Mouse (Mus musculus): ENCODE measurements around the gene Rerg. TPM values are rescaled to one million over a fixed set of nuclear protein-coding genes. Genes with fewer than 3 reads are reported as not detected.

Rerg gene
- polyA plus RNA-seq, 1 experiment from 2014 or later: 21.3 TPM

DNA sequence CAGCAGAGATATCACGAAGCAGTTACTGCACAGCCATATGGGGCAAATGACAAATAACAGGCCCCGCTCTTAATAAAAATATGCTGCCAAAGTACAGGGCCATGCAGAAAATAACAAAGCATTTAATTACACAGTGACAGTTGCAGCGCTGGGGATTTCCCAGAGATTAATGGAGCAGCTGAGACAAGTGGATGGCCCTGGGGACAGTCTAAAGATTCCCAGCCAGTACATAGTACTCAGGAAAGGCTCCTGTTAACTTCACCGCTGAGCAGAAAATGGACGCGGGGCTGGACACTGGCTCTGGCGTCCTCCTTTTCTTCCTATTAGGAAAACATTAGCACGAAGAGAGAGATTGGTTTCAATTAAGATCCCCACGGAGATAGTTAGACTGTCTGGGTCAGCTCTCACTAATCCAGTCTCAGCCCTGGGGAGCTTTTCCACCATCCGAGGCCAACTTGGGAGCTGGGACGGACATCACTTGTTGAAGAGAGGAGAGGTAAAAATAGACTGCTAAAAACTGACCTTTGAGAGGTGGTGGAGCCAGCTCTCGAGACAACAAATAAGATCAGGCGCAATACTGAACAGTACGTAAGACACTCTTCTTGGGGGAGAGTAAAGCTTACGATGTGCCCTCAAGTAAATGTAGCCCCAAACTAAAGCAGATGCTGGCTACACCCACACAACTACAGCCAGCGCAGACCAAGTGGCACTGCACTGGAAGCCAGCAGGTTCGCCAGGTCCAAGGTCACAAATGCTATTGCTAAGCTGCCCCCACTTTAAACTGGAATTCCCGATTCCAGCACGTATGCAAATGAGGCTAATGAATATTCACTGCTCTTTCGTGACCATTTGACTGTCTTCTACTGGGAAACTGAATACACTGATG, 34.5 kb downstream of the Rerg start:
- Histone ChIP-seq H3K27me3 (ENCODE audit: insufficient read depth, low read length) (no peaks in the 10 kb centered on the region), H3K4me2 (no peak overlapping the region), H3K4me1 (ENCODE audit: insufficient read depth) (peaks cover 3% of the 10 kb centered on the region), H3K27ac (ENCODE audit: low read depth) (no peak overlapping the region), H3K9ac (no peak overlapping the region), H3K36me3 (ENCODE audit: insufficient read depth) (no peaks in the 10 kb centered on the region), H3K9me3 (ENCODE audit: low read depth, low read length) (no peaks in the 10 kb centered on the region), H3K4me3 (ENCODE audit: low read depth, low read length) (no peak overlapping the region)
- 51% methylated on average over 20 of the region's 20 CpGs for WGBS
- ATAC-seq (ENCODE audit: insufficient read depth) (peak; percentile 56; the same call in 1 of the 2 replicates), DNase-seq (peak; percentile 56)
- TF ChIP-seq CTCF (IDR thresholded peaks at IDR 0.05; ENCODE audit: low read depth): no peak

DNA sequence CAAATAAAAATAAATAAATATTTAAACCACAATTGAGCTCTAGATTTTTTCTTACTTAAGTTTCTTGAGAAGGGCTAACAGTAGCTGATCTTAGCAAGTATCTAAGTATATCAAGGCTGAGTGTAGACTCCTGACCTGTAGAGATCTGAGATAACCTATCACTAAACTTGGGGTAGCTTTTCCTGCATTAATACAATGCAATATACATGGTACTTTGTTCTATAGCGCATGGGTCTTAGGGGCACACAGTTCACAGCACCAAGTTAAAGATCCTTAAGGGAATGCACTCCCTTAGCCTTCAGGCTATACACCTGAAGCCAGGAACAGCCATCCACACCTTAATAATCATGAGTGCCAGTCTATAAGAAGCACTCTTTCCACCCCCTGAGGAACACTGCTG, 38.5 kb downstream of the Rerg start:
- Histone ChIP-seq H3K27ac (ENCODE audit: low read depth) (no peak overlapping the region), H3K4me2 (no peak overlapping the region), H3K9ac (no peak overlapping the region), H3K9me3 (ENCODE audit: low read depth, low read length) (no peaks in the 10 kb centered on the region), H3K4me3 (ENCODE audit: low read depth, low read length) (no peak overlapping the region), H3K27me3 (ENCODE audit: insufficient read depth, low read length) (no peaks in the 10 kb centered on the region), H3K4me1 (ENCODE audit: insufficient read depth) (peaks cover 13% of the 10 kb centered on the region), H3K36me3 (ENCODE audit: insufficient read depth) (no peaks in the 10 kb centered on the region)
- ATAC-seq (ENCODE audit: insufficient read depth) (no peak), DNase-seq (no peak)
- WGBS: 85% methylated on average over 1 of the region's 1 CpGs
- TF ChIP-seq CTCF (IDR thresholded peaks at IDR 0.05; ENCODE audit: low read depth): no peak

DNA sequence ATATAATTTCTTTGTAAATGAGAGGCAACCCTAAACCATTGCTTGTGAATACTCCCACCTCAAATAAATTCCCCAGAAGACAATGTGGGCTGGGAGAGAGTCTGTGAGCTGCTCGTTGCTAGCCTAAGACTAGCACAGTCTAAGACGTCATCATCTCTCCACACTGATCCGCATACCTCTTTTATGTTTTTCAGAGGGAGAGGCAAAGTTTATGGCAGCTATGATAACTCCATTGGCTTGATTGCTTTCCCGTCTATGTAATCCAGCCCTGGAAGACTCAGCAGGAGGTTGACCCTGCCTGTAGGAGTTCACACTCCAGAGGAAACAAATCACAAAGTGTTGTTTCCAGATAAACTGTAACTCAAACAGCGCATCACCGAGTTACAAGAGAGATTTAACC, 38.9 kb downstream of the Rerg start:
- no peak overlapping the region for H3K4me2 ChIP-seq
- 37% methylated on average over 6 of the region's 6 CpGs for WGBS
- peaks cover 16% of the 10 kb centered on the region for H3K4me1 ChIP-seq (ENCODE audit: insufficient read depth)
- DNase-seq (no peak), ATAC-seq (ENCODE audit: insufficient read depth) (no peak; the same call in 1 of the 2 replicates)
- no peaks in the 10 kb centered on the region for H3K9me3 ChIP-seq (ENCODE audit: low read depth, low read length)
- no peak overlapping the region for H3K9ac ChIP-seq
- H3K27me3 ChIP-seq (ENCODE audit: insufficient read depth, low read length): no peaks in the 10 kb centered on the region
- no peak for TF ChIP-seq CTCF (IDR thresholded peaks at IDR 0.05; ENCODE audit: low read depth)
- H3K4me3 ChIP-seq (ENCODE audit: low read depth, low read length): no peak overlapping the region
- no peak overlapping the region for H3K27ac ChIP-seq (ENCODE audit: low read depth)
- no peaks in the 10 kb centered on the region for H3K36me3 ChIP-seq (ENCODE audit: insufficient read depth)

DNA sequence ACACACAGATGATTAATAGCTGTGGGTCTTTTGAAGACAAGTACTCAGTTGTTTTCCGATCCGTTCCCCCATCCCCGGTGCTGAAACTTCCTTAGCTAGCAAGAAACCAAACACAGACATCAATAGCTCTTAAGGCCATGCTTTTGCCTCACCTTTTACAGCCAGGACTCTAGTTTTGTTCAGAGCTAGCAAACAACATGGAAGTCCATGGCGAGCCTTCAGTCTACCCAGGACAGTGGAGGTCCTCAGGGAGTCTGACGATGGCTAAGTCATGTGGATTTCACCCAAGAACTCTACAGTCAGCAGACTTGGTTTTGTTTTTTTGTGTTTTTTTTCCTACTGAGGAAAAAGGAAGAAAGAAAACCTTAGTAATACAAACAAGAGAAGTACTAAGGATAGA, 43.4 kb downstream of the Rerg start:
- 0 out of 2 replicates have a peak, but pooled peaks have one; percentile 6 for ATAC-seq (ENCODE audit: insufficient read depth)
- peaks cover 19% of the 10 kb centered on the region for H3K4me1 ChIP-seq (ENCODE audit: insufficient read depth)
- no peak overlapping the region for H3K4me3 ChIP-seq (ENCODE audit: low read depth, low read length)
- 33% methylated on average over 5 of the region's 5 CpGs for WGBS
- H3K9me3 ChIP-seq (ENCODE audit: low read depth, low read length): no peaks in the 10 kb centered on the region
- TF ChIP-seq CTCF (IDR thresholded peaks at IDR 0.05; ENCODE audit: low read depth): no peak
- H3K27ac ChIP-seq (ENCODE audit: low read depth): peak overlapping the region; percentile 22
- no peak for DNase-seq
- no peak overlapping the region for H3K4me2 ChIP-seq
- no peaks in the 10 kb centered on the region for H3K36me3 ChIP-seq (ENCODE audit: insufficient read depth)
- H3K9ac ChIP-seq: no peak overlapping the region
- no peaks in the 10 kb centered on the region for H3K27me3 ChIP-seq (ENCODE audit: insufficient read depth, low read length)

DNA sequence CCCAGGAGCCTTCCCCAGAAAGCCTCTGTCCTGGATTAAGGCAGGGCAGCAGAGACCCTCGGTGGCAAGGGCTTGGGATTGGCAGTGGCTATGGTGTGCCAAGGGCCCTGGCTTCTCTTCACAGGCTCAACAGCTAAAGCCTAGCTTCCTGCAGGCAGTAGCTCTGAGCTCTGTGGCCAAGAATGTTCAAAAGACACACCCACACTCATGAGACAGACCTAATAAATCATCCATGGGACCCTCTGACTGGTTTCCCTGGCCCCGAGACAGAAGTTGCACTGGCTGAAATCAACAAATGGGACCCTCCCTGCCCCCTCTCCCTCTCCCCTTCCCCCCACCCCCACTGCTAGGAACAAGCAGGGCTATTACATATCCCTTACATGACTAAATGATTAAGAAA, 44.1 kb downstream of the Rerg start:
- peak overlapping the region; percentile 22 for H3K27ac ChIP-seq (ENCODE audit: low read depth)

DNA sequence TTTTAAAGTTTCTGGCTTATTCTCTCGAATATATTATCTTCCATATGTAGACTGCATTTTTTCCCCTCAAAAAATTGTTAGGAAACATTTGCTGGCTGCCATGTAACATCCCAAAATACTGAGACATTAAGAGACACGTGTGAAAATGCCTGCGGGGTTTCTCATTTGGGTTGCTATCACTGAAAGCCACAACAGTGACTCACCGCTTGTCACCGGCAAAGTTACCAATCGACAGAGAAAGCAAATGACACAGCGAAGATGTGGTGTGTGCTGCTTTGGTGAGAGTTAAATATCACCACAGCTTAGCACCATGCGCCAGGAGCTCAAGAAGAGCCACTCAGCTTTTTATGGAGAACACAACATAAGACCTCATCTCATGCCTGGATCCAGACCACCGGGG, 44.9 kb downstream of the Rerg start:
- H3K27ac ChIP-seq (ENCODE audit: low read depth): no peak overlapping the region
- WGBS: 65% methylated on average over 9 of the region's 9 CpGs

More for the DNA sequence above, 44.1 kb downstream of the Rerg start:
- TF ChIP-seq CTCF (IDR thresholded peaks at IDR 0.05; ENCODE audit: low read depth): no peak
- Histone ChIP-seq H3K27me3 (ENCODE audit: insufficient read depth, low read length) (no peaks in the 10 kb centered on the region), H3K4me1 (ENCODE audit: insufficient read depth) (peaks cover 18% of the 10 kb centered on the region), H3K36me3 (ENCODE audit: insufficient read depth) (no peaks in the 10 kb centered on the region), H3K9ac (no peak overlapping the region), H3K9me3 (ENCODE audit: low read depth, low read length) (no peaks in the 10 kb centered on the region), H3K4me3 (ENCODE audit: low read depth, low read length) (no peak overlapping the region), H3K4me2 (no peak overlapping the region)
- ATAC-seq (ENCODE audit: insufficient read depth): peak; percentile 95
- 19% methylated on average over 2 of the region's 2 CpGs for WGBS
- DNase-seq: peak; percentile 85

DNA sequence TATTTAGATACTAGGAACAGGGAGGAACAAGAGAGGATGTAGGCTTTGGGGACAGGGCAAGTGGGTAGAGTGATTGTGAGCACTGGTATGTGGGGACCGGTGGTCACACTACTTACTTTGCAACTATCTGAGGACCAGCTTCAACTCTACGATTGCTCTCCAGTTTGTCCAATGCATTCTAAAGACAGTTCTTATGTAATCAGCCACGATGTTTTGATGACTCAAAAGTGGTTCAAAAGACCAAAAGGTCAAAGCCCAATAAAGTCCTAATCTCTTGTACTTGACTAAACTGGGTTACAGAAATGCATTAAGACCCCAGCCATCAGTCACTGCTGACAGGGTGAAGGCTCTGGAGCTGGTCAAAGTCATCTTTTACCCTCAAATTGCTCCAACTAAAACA, 45.3 kb downstream of the Rerg start:
- no peak overlapping the region for H3K27ac ChIP-seq (ENCODE audit: low read depth)
- no peak overlapping the region for H3K4me2 ChIP-seq
- H3K4me3 ChIP-seq (ENCODE audit: low read depth, low read length): no peak overlapping the region
- 42% methylated on average over 3 of the region's 3 CpGs for WGBS
- H3K9ac ChIP-seq: no peak overlapping the region
- TF ChIP-seq CTCF (IDR thresholded peaks at IDR 0.05; ENCODE audit: low read depth): no peak
- no peaks in the 10 kb centered on the region for H3K36me3 ChIP-seq (ENCODE audit: insufficient read depth)
- H3K9me3 ChIP-seq (ENCODE audit: low read depth, low read length): no peaks in the 10 kb centered on the region
- H3K4me1 ChIP-seq (ENCODE audit: insufficient read depth): peaks cover 18% of the 10 kb centered on the region
- H3K27me3 ChIP-seq (ENCODE audit: insufficient read depth, low read length): no peaks in the 10 kb centered on the region
- DNase-seq (no peak), ATAC-seq (ENCODE audit: insufficient read depth) (no peak)

More for the DNA sequence above, 44.9 kb downstream of the Rerg start:
- H3K9ac ChIP-seq: no peak overlapping the region
- DNase-seq (no peak), ATAC-seq (ENCODE audit: insufficient read depth) (no peak)
- H3K9me3 ChIP-seq (ENCODE audit: low read depth, low read length): no peaks in the 10 kb centered on the region
- no peak overlapping the region for H3K4me2 ChIP-seq
- TF ChIP-seq CTCF (IDR thresholded peaks at IDR 0.05; ENCODE audit: low read depth): no peak
- no peaks in the 10 kb centered on the region for H3K27me3 ChIP-seq (ENCODE audit: insufficient read depth, low read length)
- peaks cover 18% of the 10 kb centered on the region for H3K4me1 ChIP-seq (ENCODE audit: insufficient read depth)
- no peaks in the 10 kb centered on the region for H3K36me3 ChIP-seq (ENCODE audit: insufficient read depth)
- H3K4me3 ChIP-seq (ENCODE audit: low read depth, low read length): no peak overlapping the region

Measured in lung, embryonic 14.5 days (tissue).